Mouse (Mus musculus) forebrain, postnatal 0 days (tissue): ENCODE measurements around the gene Myod1. TPM values are rescaled to one million over a fixed set of nuclear protein-coding genes. Genes with fewer than 3 reads are reported as not detected.

Experiments
- ATAC-seq: fragments of 200-750 bp; cut with Nextera tagmentation; 2 replicates; pipeline ENCODE4 v1.8.0; 2017; ENCODE audit warnings: mild to moderate bottlenecking, moderate library complexity
- DNase-seq: peaks from one replicate; pipeline ENCODE4 v3.0.0-alpha.2; 2015
- H3K27ac ChIP-seq: fragments of 300-500 bp; sonication (generic); 2 replicates; pipeline ENCODE4 v1.5.1; 2014; ENCODE audit warnings: low read depth, mild to moderate bottlenecking, antibody characterized with exemption, low read length, moderate library complexity, mixed read lengths
- H3K27me3 ChIP-seq: fragments of 300-500 bp; sonication (generic); 2 replicates; pipeline ENCODE4 v1.6.1; 2014; ENCODE audit warnings: mild to moderate bottlenecking, low read length, mixed read lengths; ENCODE audit not compliant: insufficient read depth
- H3K36me3 ChIP-seq: fragments of 300-500 bp; sonication (generic); 2 replicates; pipeline ENCODE4 v1.6.1; 2014; ENCODE audit warnings: mild to moderate bottlenecking, moderate library complexity; ENCODE audit not compliant: insufficient read depth
- H3K4me1 ChIP-seq: fragments of 300-500 bp; sonication (generic); 2 replicates; pipeline ENCODE4 v1.6.1; 2014; ENCODE audit warnings: antibody characterized with exemption; ENCODE audit not compliant: insufficient read depth
- H3K4me2 ChIP-seq: fragments of 300-500 bp; sonication (generic); 2 replicates; pipeline ENCODE4 v1.6.1; 2014; ENCODE audit warnings: low read depth, mild to moderate bottlenecking, moderate library complexity
- H3K4me3 ChIP-seq: fragments of 300-500 bp; sonication (generic); 2 replicates; pipeline ENCODE4 v1.5.1; 2014; ENCODE audit warnings: low read depth, low read length, mixed read lengths
- H3K9ac ChIP-seq: fragments of 300-500 bp; sonication (generic); 2 replicates; pipeline ENCODE4 v1.6.1; 2014; ENCODE audit warnings: mild to moderate bottlenecking
- H3K9me3 ChIP-seq: fragments of 300-500 bp; sonication (generic); 2 replicates; pipeline ENCODE4 v1.6.1; 2016; ENCODE audit warnings: low read length
- CTCF ChIP-seq: sonication (generic); IDR thresholded peaks from 2 replicates; pipeline ENCODE4 v1.5.1; 2016; ENCODE audit warnings: antibody characterized with exemption, control low read depth, low read depth
- WGBS: fragments of 180-500 bp; shearing (Covaris S2); extraction: QIAGEN DNeasy Blood & Tissue Kit; methylation state at CpG from one replicate; pipeline ENCODE4 v1.1.7; 2014; 5-methylcytosine and 5-hydroxymethylcytosine counted together
- polyA plus RNA-seq: library from polyadenylated mRNA; unstranded; fragments of >200 nt; fragmentation: Nextera tagmentation; extraction: Ambion mirVana; gene quantifications from 2 replicates; pipeline ENCODE4 v1.2.1, GENCODE M21; 2015
- total RNA-seq: library from RNA; depleted of rRNA; stranded (reverse); fragments of >200 nt; gene quantifications from 2 replicates; pipeline ENCODE4 v1.2.3, GENCODE M21; 2014

Gene Myod1
- total and polyA plus RNA-seq, 2 experiments from 2014 or later: not detected

DNA sequence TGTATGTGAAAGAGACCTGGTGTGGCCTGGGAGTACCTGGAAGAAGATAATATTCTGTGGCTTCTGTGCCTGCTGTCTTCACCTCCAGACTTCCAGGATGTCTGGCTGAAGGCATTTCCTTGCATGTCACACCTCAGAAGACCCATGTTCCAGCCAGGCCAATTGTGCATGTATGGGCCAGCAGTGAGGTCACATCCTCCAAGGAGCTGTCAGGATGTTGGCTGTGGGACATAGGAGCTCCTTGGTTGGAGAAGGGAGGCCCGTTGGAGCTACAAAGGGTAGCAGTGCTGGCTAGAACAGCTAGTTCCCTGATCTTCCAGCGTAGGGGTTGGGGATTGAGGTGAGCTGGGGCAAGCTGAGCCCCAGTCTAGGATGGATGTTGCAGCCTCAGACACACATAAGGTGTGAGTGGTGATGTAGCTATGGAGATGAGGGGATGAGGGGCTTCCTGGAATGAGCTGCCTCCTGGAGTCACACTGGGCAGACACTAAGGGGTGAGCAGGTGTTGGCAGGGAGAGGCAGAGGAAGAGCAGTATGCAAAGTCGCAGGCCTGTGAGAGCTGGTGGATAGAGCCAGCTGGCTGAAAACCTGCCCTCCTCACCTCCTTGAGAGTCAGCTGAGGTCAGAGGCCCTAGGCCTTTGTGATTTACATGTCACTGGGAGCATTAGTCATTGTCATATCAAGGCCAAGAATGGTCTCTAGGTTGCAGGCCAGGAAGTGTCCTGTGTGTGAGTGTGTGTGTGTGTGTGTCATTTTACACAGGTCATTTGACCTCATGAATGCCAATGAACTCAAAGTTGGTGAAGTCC lies 25.3 kb downstream of the Myod1 start:
- DNase-seq (no peak), ATAC-seq (no peak)
- Histone ChIP-seq H3K27ac (no peak overlapping the region), H3K36me3 (peaks cover 3% of the 10 kb centered on the region; the same call in 1 of the 2 replicates), H3K4me3 (no peak overlapping the region; the same call in 1 of the 2 replicates), H3K9me3 (no peaks in the 10 kb centered on the region), H3K27me3 (no peaks in the 10 kb centered on the region), H3K4me2 (peak overlapping the region; percentile 73; the same call in 1 of the 2 replicates), H3K9ac (no peak overlapping the region), H3K4me1 (peaks cover 21% of the 10 kb centered on the region)
- TF ChIP-seq CTCF: no peak
- 82% methylated on average over 3 of the region's 3 CpGs for WGBS

DNA sequence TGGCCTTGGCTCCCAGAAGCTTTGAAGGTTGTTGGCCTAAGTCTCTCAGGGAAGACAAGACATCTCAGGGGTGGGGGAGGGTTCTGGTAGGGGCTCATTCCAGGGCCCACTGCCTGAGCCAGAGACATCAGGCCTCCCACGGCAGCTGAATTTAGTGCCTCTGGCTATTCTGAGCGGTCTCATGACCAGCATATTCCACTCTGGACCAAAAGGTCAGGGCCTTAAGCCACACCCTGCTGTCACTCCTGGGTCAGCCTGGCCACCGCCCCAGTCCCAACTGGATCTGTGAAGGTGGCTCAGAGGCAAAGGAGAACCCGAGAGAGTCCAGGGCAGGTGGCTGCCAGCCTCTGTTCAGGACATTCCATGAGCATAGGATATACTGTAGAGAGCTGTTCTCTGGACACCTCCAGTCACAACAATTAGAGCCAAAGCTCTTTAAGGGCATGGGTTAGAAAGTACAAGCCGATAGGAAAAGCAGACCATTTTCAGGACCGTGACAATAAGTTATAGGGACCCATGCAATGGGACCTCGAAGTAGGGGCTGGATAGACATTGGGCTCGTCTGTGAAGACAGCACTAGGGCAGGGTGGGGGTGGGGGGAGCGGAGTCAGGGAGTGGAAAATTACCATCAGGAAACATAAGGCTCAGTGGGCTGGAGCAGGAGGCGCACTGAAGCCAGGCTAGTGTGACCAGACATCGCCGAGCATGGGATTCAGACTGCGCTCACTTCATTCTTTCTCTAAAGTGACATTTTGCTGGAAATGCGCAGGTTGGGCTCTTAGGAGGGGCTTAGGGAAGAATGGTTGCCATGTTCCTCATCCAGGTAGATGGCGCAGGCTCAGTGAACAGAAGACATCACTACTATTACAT lies 27.6 kb downstream of the Myod1 start:
- H3K4me3 ChIP-seq: no peak overlapping the region
- no peak overlapping the region for H3K4me2 ChIP-seq
- H3K9ac ChIP-seq: no peak overlapping the region
- no peaks in the 10 kb centered on the region for H3K9me3 ChIP-seq
- H3K27me3 ChIP-seq: no peaks in the 10 kb centered on the region
- no peak overlapping the region for H3K27ac ChIP-seq
- no peak for TF ChIP-seq CTCF
- DNase-seq (no peak), ATAC-seq (no peak)
- WGBS: 91% methylated on average over 15 of the region's 15 CpGs
- H3K4me1 ChIP-seq: peaks cover 17% of the 10 kb centered on the region
- H3K36me3 ChIP-seq: peaks cover 3% of the 10 kb centered on the region; the same call in 1 of the 2 replicates

DNA sequence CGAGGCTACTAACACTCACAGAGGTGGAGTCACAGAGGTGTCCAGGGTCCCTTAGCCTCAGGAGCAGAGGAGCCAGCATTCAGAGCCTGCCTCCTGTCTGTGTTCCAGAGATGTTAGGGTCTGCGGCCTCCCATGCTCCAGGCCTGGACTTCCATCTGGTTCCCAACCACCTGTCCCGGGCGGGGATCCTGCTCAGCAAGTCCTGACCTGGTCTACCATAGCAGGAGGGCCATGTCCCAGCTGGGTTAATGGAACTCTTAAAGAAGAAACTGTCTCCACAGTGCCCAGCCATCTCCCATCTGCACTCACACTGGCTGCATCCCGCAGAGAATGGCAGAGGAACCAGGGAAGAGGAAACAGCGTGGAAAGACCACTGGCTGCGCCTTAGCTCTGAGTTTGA lies 28.5 kb downstream of the Myod1 start:
- Histone ChIP-seq H3K4me1 (peaks cover 8% of the 10 kb centered on the region), H3K4me3 (no peak overlapping the region), H3K9me3 (no peaks in the 10 kb centered on the region), H3K27ac (no peak overlapping the region), H3K4me2 (no peak overlapping the region), H3K9ac (no peak overlapping the region), H3K27me3 (no peaks in the 10 kb centered on the region), H3K36me3 (peaks cover 3% of the 10 kb centered on the region; the same call in 1 of the 2 replicates)
- WGBS: 95% methylated on average over 7 of the region's 7 CpGs
- ATAC-seq (no peak), DNase-seq (no peak)
- TF ChIP-seq CTCF: no peak

DNA sequence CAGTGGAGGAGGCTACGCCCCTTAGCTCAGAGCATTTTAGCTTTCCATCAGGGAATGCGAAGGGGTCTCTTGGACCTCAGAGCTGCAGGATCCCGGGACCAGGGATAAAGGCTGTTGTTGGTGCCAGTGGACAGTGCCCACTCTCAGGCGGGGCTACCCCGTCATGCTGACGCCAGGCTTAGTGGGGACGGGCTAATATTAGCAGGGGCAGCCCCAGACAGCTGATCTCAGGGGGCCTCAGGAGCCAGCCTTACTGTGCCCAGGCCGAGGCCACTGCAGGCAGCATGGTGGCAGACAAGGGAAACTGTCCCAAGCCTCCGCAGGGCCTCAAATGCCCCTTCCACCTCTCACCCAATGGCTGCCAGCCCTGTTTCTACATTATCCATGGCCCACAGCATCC lies 32.3 kb downstream of the Myod1 start:
- DNase-seq (no peak), ATAC-seq (no peak)
- H3K9me3 ChIP-seq: no peaks in the 10 kb centered on the region
- TF ChIP-seq CTCF: no peak
- H3K9ac ChIP-seq: no peak overlapping the region
- H3K27me3 ChIP-seq: no peaks in the 10 kb centered on the region
- no peaks in the 10 kb centered on the region; the same call in 1 of the 2 replicates for H3K36me3 ChIP-seq
- H3K27ac ChIP-seq: no peak overlapping the region
- 84% methylated on average over 9 of the region's 9 CpGs for WGBS
- H3K4me3 ChIP-seq: no peak overlapping the region
- no peaks in the 10 kb centered on the region for H3K4me1 ChIP-seq
- no peak overlapping the region for H3K4me2 ChIP-seq

DNA sequence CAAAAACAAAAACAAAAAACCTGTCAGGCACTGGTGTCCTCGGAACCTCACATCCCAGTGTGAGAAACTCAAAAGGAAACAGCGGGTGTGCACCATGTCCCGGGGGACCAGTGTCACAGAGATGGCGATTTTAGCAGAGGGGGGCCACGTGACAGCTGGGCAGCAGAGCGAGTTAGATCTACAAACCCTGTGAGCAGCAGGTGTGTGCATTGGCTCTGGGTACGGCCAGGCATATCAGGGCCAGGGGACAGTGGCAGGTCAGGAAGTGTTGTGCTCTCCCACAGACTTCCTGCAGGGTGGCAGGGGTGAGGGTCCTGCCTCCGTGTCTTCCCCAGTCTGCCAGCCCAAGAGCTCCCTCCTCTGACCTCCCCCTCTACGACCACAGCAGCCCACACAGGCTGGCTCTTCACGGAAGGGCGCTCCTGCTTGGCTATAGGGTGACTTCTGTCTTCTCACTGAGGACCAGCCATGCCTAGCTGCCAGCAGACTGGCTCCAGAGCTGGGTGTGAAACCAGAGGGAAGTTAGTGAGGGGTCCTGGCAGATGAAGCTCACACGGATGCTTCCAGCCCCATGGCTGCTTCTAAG lies 33.0 kb downstream of the Myod1 start:
- DNase-seq (no peak), ATAC-seq (no peak)
- Histone ChIP-seq H3K27me3 (no peaks in the 10 kb centered on the region), H3K4me3 (no peak overlapping the region), H3K36me3 (no peaks in the 10 kb centered on the region; the same call in 1 of the 2 replicates), H3K9ac (no peak overlapping the region), H3K4me1 (no peaks in the 10 kb centered on the region), H3K27ac (no peak overlapping the region), H3K9me3 (no peaks in the 10 kb centered on the region), H3K4me2 (no peak overlapping the region)
- WGBS: 42% methylated on average over 12 of the region's 12 CpGs
- TF ChIP-seq CTCF: no peak

DNA sequence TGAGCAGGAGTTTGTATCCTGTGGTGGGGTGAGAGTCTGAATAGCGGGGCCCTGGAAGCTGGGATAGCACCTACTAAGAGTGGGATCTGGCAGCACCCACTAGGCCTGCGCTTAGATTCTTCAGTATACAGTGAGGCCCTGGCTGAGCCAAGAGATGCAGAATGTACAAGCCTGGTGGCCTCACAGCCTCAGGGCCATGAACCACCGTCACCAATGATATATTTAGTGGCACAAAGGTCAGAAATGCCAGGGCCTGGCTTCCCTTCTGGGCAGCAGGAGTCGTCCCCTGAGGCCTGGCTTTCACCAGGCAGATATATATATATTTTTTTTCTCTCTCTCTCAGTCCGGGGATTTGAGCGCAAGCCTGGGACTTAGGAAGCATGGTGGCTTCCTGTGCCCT lies 34.5 kb downstream of the Myod1 start:
- H3K27ac ChIP-seq: no peak overlapping the region
- no peak overlapping the region for H3K4me3 ChIP-seq
- ATAC-seq: no peak
- no peaks in the 10 kb centered on the region; the same call in 1 of the 2 replicates for H3K36me3 ChIP-seq
- no peaks in the 10 kb centered on the region for H3K4me1 ChIP-seq
- no peak for TF ChIP-seq CTCF
- no peaks in the 10 kb centered on the region for H3K9me3 ChIP-seq
- 87% methylated on average over 6 of the region's 6 CpGs for WGBS
- DNase-seq: no peak
- no peak overlapping the region for H3K4me2 ChIP-seq
- no peak overlapping the region for H3K9ac ChIP-seq
- H3K27me3 ChIP-seq: no peaks in the 10 kb centered on the region
